Mouse (Mus musculus): ENCODE results near the gene Thop1. TPM values are rescaled to one million over a fixed set of nuclear protein-coding genes. Genes with fewer than 3 reads are reported as not detected.

Thop1 gene
- polyA plus RNA-seq, 1 experiment from 2014 or later: 30.6 TPM

GRCm38 (mm10) chr10:81077916-81078315 lies 8.1 kb downstream of the Thop1 start:
- H3K9ac ChIP-seq (ENCODE audit: low read depth, low read length): no peak overlapping the region
- DNase-seq (ENCODE audit: low spot score) (no peak), ATAC-seq (replicated peaks; ENCODE audit: low FRiP score, low read depth) (no peak)
- H3K36me3 ChIP-seq (ENCODE audit: insufficient read depth, low read length): peaks cover 59% of the 10 kb centered on the region
- H3K27me3 ChIP-seq (ENCODE audit: insufficient read depth, low read length): no peaks in the 10 kb centered on the region
- no peak for TF ChIP-seq CTCF (IDR thresholded peaks at IDR 0.05; ENCODE audit: low read depth)
- H3K4me2 ChIP-seq (ENCODE audit: low read length): no peak overlapping the region
- no peak overlapping the region for H3K27ac ChIP-seq
- H3K4me3 ChIP-seq (replicated peaks; ENCODE audit: low read depth, low read length): no peak overlapping the region
- no peaks in the 10 kb centered on the region for H3K4me1 ChIP-seq (replicated peaks; ENCODE audit: insufficient read depth, low read length)
- H3K9me3 ChIP-seq (replicated peaks; ENCODE audit: low read length): no peaks in the 10 kb centered on the region
- WGBS: 90% methylated on average over 11 of the region's 11 CpGs

GRCm38 (mm10) chr10:81080008-81080655 lies 10.3 kb downstream of the Thop1 start:
- no peak overlapping the region for H3K27ac ChIP-seq
- H3K36me3 ChIP-seq (ENCODE audit: insufficient read depth, low read length): peaks cover 49% of the 10 kb centered on the region
- H3K9ac ChIP-seq (ENCODE audit: low read depth, low read length): no peak overlapping the region
- H3K4me3 ChIP-seq (replicated peaks; ENCODE audit: low read depth, low read length): no peak overlapping the region
- DNase-seq (ENCODE audit: low spot score): no peak
- H3K27me3 ChIP-seq (ENCODE audit: insufficient read depth, low read length): no peaks in the 10 kb centered on the region
- H3K4me2 ChIP-seq (ENCODE audit: low read length): no peak overlapping the region
- H3K9me3 ChIP-seq (replicated peaks; ENCODE audit: low read length): no peaks in the 10 kb centered on the region
- TF ChIP-seq CTCF (IDR thresholded peaks at IDR 0.05; ENCODE audit: low read depth): no peak
- 93% methylated on average over 31 of the region's 31 CpGs for WGBS
- H3K4me1 ChIP-seq (replicated peaks; ENCODE audit: insufficient read depth, low read length): no peaks in the 10 kb centered on the region
- ATAC-seq (replicated peaks; ENCODE audit: low FRiP score, low read depth): no peak

GRCm38 (mm10) chr10:81082168-81082960 lies 12.5 kb downstream of the Thop1 start:
- H3K9ac ChIP-seq (ENCODE audit: low read depth, low read length): no peak overlapping the region
- peak; percentile 93 for TF ChIP-seq CTCF (IDR thresholded peaks at IDR 0.05; ENCODE audit: low read depth)
- H3K4me3 ChIP-seq (replicated peaks; ENCODE audit: low read depth, low read length): no peak overlapping the region
- 76% methylated on average over 7 of the region's 7 CpGs for WGBS
- ATAC-seq (replicated peaks; ENCODE audit: low FRiP score, low read depth): peak; percentile 23; the same call in 1 of the 2 replicates
- no peaks in the 10 kb centered on the region for H3K4me1 ChIP-seq (replicated peaks; ENCODE audit: insufficient read depth, low read length)
- H3K36me3 ChIP-seq (ENCODE audit: insufficient read depth, low read length): peaks cover 42% of the 10 kb centered on the region
- no peaks in the 10 kb centered on the region for H3K27me3 ChIP-seq (ENCODE audit: insufficient read depth, low read length)
- no peaks in the 10 kb centered on the region for H3K9me3 ChIP-seq (replicated peaks; ENCODE audit: low read length)
- no peak overlapping the region for H3K4me2 ChIP-seq (ENCODE audit: low read length)
- no peak overlapping the region for H3K27ac ChIP-seq
- peak; percentile 79 for DNase-seq (ENCODE audit: low spot score)

- no peaks in the 10 kb centered on the region for H3K9me3 ChIP-seq (replicated peaks; ENCODE audit: low read length)
- H3K4me1 ChIP-seq (replicated peaks; ENCODE audit: insufficient read depth, low read length): no peaks in the 10 kb centered on the region
- H3K27ac ChIP-seq: no peak overlapping the region
- H3K9ac ChIP-seq (ENCODE audit: low read depth, low read length): no peak overlapping the region
- no peak for ATAC-seq (replicated peaks; ENCODE audit: low FRiP score, low read depth)
- 55% methylated on average over 2 of the region's 2 CpGs for WGBS
- no peak overlapping the region for H3K4me3 ChIP-seq (replicated peaks; ENCODE audit: low read depth, low read length)
- TF ChIP-seq CTCF (IDR thresholded peaks at IDR 0.05; ENCODE audit: low read depth): peak; percentile 47; the same call in 1 of the 2 replicates
- H3K36me3 ChIP-seq (ENCODE audit: insufficient read depth, low read length): no peaks in the 10 kb centered on the region
- no peaks in the 10 kb centered on the region for H3K27me3 ChIP-seq (ENCODE audit: insufficient read depth, low read length)
- no peak overlapping the region for H3K4me2 ChIP-seq (ENCODE audit: low read length)
- DNase-seq (ENCODE audit: low spot score): no peak
Measured at GRCm38 (mm10) chr10:81087021-81087420, 17.2 kb downstream of the Thop1 start.

GRCm38 (mm10) chr10:81089216-81089615 lies 19.4 kb downstream of the Thop1 start:
- H3K27me3 ChIP-seq (ENCODE audit: insufficient read depth, low read length): no peaks in the 10 kb centered on the region
- H3K36me3 ChIP-seq (ENCODE audit: insufficient read depth, low read length): no peaks in the 10 kb centered on the region
- H3K9ac ChIP-seq (ENCODE audit: low read depth, low read length): no peak overlapping the region
- ATAC-seq (replicated peaks; ENCODE audit: low FRiP score, low read depth): no peak
- no peak overlapping the region for H3K4me3 ChIP-seq (replicated peaks; ENCODE audit: low read depth, low read length)
- no peak for TF ChIP-seq CTCF (IDR thresholded peaks at IDR 0.05; ENCODE audit: low read depth)
- no peak overlapping the region for H3K27ac ChIP-seq
- H3K4me2 ChIP-seq (ENCODE audit: low read length): no peak overlapping the region
- peak; percentile 31 for DNase-seq (ENCODE audit: low spot score)
- no peaks in the 10 kb centered on the region for H3K9me3 ChIP-seq (replicated peaks; ENCODE audit: low read length)
- H3K4me1 ChIP-seq (replicated peaks; ENCODE audit: insufficient read depth, low read length): no peaks in the 10 kb centered on the region
- WGBS: 61% methylated on average over 2 of the region's 2 CpGs

GRCm38 (mm10) chr10:81090621-81091020 lies 20.8 kb downstream of the Thop1 start:
- H3K27me3 ChIP-seq (ENCODE audit: insufficient read depth, low read length): no peaks in the 10 kb centered on the region
- no peaks in the 10 kb centered on the region for H3K36me3 ChIP-seq (ENCODE audit: insufficient read depth, low read length)
- H3K4me1 ChIP-seq (replicated peaks; ENCODE audit: insufficient read depth, low read length): no peaks in the 10 kb centered on the region
- H3K4me3 ChIP-seq (replicated peaks; ENCODE audit: low read depth, low read length): no peak overlapping the region
- ATAC-seq (replicated peaks; ENCODE audit: low FRiP score, low read depth) (no peak), DNase-seq (ENCODE audit: low spot score) (no peak)
- no peaks in the 10 kb centered on the region for H3K9me3 ChIP-seq (replicated peaks; ENCODE audit: low read length)
- 70% methylated on average over 7 of the region's 7 CpGs for WGBS
- H3K4me2 ChIP-seq (ENCODE audit: low read length): no peak overlapping the region
- no peak overlapping the region for H3K27ac ChIP-seq
- H3K9ac ChIP-seq (ENCODE audit: low read depth, low read length): no peak overlapping the region
- TF ChIP-seq CTCF (IDR thresholded peaks at IDR 0.05; ENCODE audit: low read depth): no peak
